Mouse (Mus musculus): ENCODE measurements around the gene Gm2075.
"Not testable (repeated sequence)": the region's sequence is repeated elsewhere in the genome, so short reads cannot be mapped to it uniquely, and the experiment has no call there.

Gm2075 gene
- long read RNA-seq, experiment 1 = 0 reads
- long read RNA-seq, experiment 2 = 0 reads

DNA sequence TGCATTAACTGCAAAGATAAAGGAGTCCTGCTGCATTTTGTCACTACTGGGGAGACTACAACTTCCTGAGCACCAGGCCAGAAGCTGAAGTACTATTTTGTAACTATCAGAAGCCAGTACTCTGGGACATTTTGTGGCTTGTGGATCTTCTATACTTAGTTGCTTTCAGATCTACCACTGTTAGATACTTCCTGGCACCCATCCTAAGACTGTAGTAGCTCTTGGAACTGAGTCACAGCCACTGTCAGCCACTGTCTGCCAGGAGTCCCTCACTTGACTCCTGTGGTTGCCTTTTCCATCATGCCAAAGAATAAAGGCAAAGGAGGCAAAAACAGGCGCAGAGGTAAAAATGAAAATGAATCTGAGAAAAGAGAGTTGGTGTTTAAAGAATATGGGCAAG is at the start of gene Gm2075:
Gene Gm2075, plus strand, starts transcription at position 301 of the 400 bp plus-strand sequence.
- intact Hi-C loops (cut with DNase I) = not testable (repeated sequence)

DNA sequence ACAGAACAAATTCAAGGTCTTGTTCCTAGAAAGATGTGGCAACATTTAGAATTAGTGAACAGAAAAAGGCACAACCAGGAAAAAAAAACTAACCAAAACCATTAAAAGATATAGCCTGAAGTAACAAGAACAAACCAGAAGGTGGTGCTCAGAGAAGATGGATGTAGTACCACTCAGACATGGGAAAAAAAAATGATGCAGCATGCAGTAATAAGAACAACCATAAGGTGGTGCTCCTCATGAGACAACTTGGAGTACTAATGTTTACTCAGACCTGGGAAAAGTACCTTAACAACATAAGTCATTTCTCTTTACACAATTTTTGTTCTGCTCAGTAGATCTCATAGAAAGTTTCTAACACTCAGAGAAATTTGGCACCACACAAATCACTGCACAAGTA is 27.6 kb upstream of the Gm2075 start:
- intact Hi-C loops (cut with DNase I) = not testable (repeated sequence)

DNA sequence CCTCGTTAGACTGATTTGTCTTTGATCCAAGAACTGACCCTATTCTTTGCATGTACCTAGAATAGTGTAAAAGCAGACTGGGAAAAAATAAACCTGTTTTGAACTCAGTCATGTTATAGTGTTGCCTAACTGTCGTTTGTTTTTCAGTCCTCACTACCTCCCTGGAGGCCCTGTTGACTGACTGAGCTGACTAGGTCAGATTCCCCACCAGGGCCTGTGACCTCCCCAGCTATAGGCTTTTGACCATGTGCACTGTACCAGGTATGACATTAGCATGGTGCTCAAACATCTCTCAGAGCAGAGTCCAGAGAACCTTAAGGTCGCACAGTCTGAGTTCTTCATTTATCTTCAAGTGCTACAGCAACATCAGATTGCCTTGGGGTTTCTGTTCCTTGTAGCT is 7.5 kb upstream of the Gm2075 start:
- intact Hi-C loops (cut with DNase I) = not testable (repeated sequence)

DNA sequence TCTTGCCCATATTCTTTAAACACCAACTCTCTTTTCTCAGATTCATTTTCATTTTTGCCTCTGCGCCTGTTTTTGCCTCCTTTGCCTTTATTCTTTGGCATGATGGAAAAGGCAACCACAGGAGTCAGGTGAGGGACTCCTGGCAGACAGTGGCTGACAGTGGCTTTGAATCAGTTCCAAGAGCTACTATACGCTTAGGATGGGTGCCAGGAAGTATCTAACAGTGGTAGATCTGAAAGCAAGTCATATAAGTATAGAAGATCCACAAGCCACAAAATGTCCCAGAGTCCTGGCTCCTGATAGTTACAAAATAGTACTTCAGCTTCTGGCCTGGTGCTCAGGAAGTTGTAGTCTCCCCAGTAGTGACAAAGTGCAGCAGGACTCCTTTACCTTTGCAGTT is 7.0 kb downstream of the Gm2075 start, which contains the start of gene Gm6803:
Gene Gm6803, minus strand, starts transcription at position 101 of the 400 bp plus-strand sequence.
- intact Hi-C loops (cut with DNase I) = loop anchor here (5.0 kb wide), 1 partner anchor 59 kb away; no protein-coding TSS in a partner anchor

DNA sequence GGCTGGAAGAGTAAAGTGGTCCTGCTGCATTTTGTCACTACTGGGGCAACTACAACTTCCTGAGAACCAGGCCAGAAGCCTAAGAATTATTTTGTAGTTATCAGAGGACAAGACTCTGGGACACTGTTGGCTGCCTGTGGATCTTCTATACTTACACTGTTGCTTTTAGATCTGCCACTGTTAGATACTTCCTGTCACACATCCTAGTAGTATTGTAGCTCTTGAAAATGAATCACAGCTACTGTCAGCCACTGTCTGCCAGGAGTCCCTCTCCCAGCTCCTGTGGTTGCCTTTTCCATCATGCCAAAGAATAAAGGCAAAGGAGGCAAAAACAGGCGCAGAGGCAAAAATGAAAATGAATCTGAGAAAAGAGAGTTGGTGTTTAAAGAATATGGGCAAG is 15.1 kb downstream of the Gm2075 start, which contains the start of gene Gm2056:
Gene Gm2056, plus strand, starts transcription at position 301 of the 400 bp plus-strand sequence.
- intact Hi-C loops (cut with DNase I) = not testable (repeated sequence)

DNA sequence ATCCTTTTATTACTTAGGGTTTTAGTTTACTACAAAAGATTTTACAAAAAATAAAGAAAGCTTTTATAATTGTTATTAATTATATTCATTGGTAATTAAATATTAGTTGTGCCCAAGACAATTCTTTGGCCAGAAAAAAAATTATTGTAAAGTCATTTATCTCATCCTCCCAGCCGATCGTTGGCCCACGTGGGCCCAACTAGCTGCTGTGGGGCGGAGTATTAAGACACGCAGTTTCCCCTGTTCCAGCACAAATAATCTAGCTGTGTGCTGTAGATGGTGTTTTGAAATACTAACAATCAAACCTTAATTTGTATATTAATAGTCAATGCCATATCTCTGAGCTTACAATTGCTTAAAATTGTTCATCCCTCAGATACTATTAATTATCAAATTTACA is 20.6 kb downstream of the Gm2075 start:
- intact Hi-C loops (cut with DNase I) = not testable (repeated sequence)

DNA sequence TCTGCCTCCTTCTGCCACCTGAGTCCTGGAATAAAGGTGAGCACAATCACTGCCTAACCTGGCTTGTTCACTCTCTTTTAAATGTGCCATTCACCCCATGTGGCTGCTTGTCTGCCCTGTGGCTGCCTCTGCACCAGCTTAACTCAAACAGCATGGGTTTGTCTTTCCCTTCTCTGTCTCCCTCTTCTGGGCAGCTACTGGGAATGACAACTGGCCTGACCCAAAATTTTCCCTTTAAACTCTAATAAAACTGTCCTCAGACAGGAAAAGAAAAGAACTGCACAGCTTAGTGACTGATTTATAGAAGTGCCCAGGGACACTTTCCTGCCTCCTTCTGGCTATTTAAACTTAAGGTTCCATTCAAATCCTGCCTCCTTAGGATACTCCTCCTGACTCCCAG is 27.4 kb downstream of the Gm2075 start:
- intact Hi-C loops (cut with DNase I) = not testable (repeated sequence)

DNA sequence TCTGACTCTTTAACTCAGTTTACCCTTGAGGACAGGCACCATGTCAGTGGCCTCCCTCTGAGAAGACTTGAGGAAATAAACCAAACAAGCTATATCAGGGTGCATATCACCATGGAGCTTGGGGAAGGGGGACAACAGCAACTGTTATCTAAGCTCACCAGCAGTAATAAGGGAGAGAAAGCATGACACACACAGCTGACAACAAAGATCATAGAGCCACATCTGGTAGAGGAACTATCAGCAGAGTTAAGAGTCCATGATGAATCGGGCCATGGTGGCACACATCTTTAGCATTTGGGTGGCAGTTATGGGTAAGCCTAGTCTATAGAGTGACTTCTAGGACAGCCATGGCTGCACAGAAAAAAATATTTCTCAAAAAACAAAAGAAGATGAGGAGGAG is 28.1 kb downstream of the Gm2075 start:
- intact Hi-C loops (cut with DNase I) = not testable (repeated sequence)

DNA sequence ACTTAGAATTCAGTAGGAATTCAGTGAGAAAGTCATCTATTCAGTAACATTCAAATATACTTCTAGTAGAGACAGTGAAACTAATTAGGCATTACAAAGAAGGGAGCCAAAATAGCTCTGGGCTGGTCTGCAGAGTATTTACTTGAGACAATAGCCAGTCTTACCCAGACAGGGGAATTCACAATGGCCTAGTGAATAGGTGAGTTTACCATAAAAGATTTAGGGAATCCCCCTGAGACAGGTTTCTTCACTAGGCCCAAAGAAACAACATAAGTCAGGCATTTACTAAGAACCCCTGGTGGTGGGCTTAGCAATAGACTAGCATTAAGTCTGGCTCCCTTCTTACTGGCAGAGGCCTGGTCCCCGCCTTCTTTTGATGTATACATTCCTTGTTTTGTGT is 33.6 kb downstream of the Gm2075 start:
- intact Hi-C loops (cut with DNase I) = not testable (repeated sequence)
